Mouse (Mus musculus): ENCODE measurements around the gene Fam131b.

DNA sequence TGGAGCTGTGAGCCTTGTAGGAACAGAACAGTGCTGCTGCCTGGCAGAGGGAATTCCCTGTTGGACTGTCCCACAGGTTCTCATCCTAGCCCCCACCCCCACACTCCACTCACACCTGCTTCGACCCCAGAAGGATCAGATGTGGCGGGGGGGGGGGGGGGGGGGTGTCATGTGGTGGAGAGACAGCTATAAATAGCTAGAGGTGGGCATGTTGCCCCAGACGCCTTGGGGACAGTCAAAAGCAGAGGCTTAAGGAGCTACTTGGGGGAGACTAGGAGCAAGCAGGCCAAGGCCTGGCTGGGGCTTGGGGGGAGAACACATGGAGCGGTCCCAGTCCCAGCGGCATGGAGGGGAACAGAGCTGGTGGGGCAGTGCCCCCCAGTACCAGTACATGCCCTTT is 38.0 kb downstream of the Fam131b start, which contains the start of gene Clcn1:
- TF ChIP-seq CTCF (conservative IDR thresholded peaks at IDR 0.05; ENCODE audit: low read length) (no peak), POU5F1 (IDR thresholded peaks at IDR 0.05; ENCODE audit: borderline replicate concordance, low read length) (no peak)

Measured in E14TG2a.4 (cell line).